Mouse (Mus musculus): ENCODE results near the gene Ccdc7a. TPM values are rescaled to one million over a fixed set of nuclear protein-coding genes. Genes with fewer than 3 reads are reported as not detected.
A peak's percentile ranks its signal among the peaks of the same experiment; 100 is the strongest.
"Not testable (repeated sequence)": the region's sequence is repeated elsewhere in the genome, so short reads cannot be mapped to it uniquely, and the experiment has no call there.

The Ccdc7a gene
- total RNA-seq (2021) = not detected
- long read RNA-seq, experiment 1 = 0 reads
- long read RNA-seq, experiment 2 = 0 reads

- DNase-seq; intact Hi-C loops (cut with DNase I; ENCODE audit: low total_unique reads): not testable (repeated sequence)
These were observed at the start of gene Ccdc7a for GRCm38 (mm10) chr8:129065417-129065816. Ccdc7a (minus strand) TSS chr8:129065517.

- intact Hi-C loops (cut with DNase I; ENCODE audit: low total_unique reads); DNase-seq: not testable (repeated sequence)
These were observed 1.5 kb upstream of the Ccdc7a start, which contains the start of gene Ccdc7b for GRCm38 (mm10) chr8:129066834-129067233. Ccdc7b (plus strand) TSS chr8:129067134.

GRCm38 (mm10) chr8:128991389-128991788 lies 73.9 kb downstream of the Ccdc7a start:
- DNase-seq = no peak
- intact Hi-C loops (cut with DNase I; ENCODE audit: low total_unique reads) = no loop called here

GRCm38 (mm10) chr8:128948941-128949340 lies 116.4 kb downstream of the Ccdc7a start:
- intact Hi-C loops (cut with DNase I; ENCODE audit: low total_unique reads); DNase-seq: not testable (repeated sequence)

GRCm38 (mm10) chr8:128941022-128941641 lies 124.2 kb downstream of the Ccdc7a start:
- DNase-seq = peak; percentile 4
- intact Hi-C loops (cut with DNase I; ENCODE audit: low total_unique reads) = not testable (repeated sequence)

- intact Hi-C loops (cut with DNase I; ENCODE audit: low total_unique reads) = no loop called here
These were observed 131.9 kb downstream of the Ccdc7a start for GRCm38 (mm10) chr8:128933446-128933845.

GRCm38 (mm10) chr8:128882719-128883118 lies 182.6 kb downstream of the Ccdc7a start:
- intact Hi-C loops (cut with DNase I; ENCODE audit: low total_unique reads) = no loop called here

More at GRCm38 (mm10) chr8:128933446-128933845, 131.9 kb downstream of the Ccdc7a start:
- no peak for DNase-seq

GRCm38 (mm10) chr8:128843749-128844148 lies 221.6 kb downstream of the Ccdc7a start:
- intact Hi-C loops (cut with DNase I; ENCODE audit: low total_unique reads) = no loop called here

More at GRCm38 (mm10) chr8:128882719-128883118, 182.6 kb downstream of the Ccdc7a start:
- no peak for DNase-seq

GRCm38 (mm10) chr8:128812521-128812920 lies 252.8 kb downstream of the Ccdc7a start:
- intact Hi-C loops (cut with DNase I; ENCODE audit: low total_unique reads) = no loop called here
- no peak for DNase-seq

More at GRCm38 (mm10) chr8:128843749-128844148, 221.6 kb downstream of the Ccdc7a start:
- DNase-seq = no peak

- DNase-seq = no peak
- intact Hi-C loops (cut with DNase I; ENCODE audit: low total_unique reads) = no loop called here
These were observed 266.7 kb downstream of the Ccdc7a start, which contains the start of gene Gm3952 for GRCm38 (mm10) chr8:128798594-128798993. Gm3952 (minus strand) TSS chr8:128798694.

GRCm38 (mm10) chr8:128735692-128736091 lies 329.6 kb downstream of the Ccdc7a start:
- intact Hi-C loops (cut with DNase I; ENCODE audit: low total_unique reads) = no loop called here
- no peak for DNase-seq

- DNase-seq = no peak
- intact Hi-C loops (cut with DNase I; ENCODE audit: low total_unique reads) = no loop called here
These were observed 331.2 kb downstream of the Ccdc7a start for GRCm38 (mm10) chr8:128734118-128734517.

GRCm38 (mm10) chr8:128732254-128732653 lies 333.1 kb downstream of the Ccdc7a start:
- DNase-seq = no peak
- intact Hi-C loops (cut with DNase I; ENCODE audit: low total_unique reads) = no loop called here

GRCm38 (mm10) chr8:128727213-128727612 lies 338.1 kb downstream of the Ccdc7a start:
- no peak for DNase-seq
- intact Hi-C loops (cut with DNase I; ENCODE audit: low total_unique reads) = no loop called here

GRCm38 (mm10) chr8:128724819-128725218 lies 340.5 kb downstream of the Ccdc7a start:
- no peak for DNase-seq
- intact Hi-C loops (cut with DNase I; ENCODE audit: low total_unique reads) = no loop called here

- DNase-seq = no peak
- intact Hi-C loops (cut with DNase I; ENCODE audit: low total_unique reads) = no loop called here
These were observed 349.1 kb downstream of the Ccdc7a start for GRCm38 (mm10) chr8:128716184-128716583.

- intact Hi-C loops (cut with DNase I; ENCODE audit: low total_unique reads) = loop anchor here (10.0 kb wide), 1 partner anchor 54 kb away; no protein-coding TSS in a partner anchor
- DNase-seq = peak; percentile 79
These were observed 356.1 kb downstream of the Ccdc7a start for GRCm38 (mm10) chr8:128709261-128709660.

- intact Hi-C loops (cut with DNase I; ENCODE audit: low total_unique reads) = loop anchor here (10.0 kb wide), 1 partner anchor 50 kb away; no protein-coding TSS in a partner anchor
- DNase-seq = no peak
These were observed 360.5 kb downstream of the Ccdc7a start for GRCm38 (mm10) chr8:128704836-128705235.

- intact Hi-C loops (cut with DNase I; ENCODE audit: low total_unique reads) = loop anchor here (10.0 kb wide), 1 partner anchor 50 kb away; no protein-coding TSS in a partner anchor
- DNase-seq = no peak
These were observed 360.9 kb downstream of the Ccdc7a start for GRCm38 (mm10) chr8:128704376-128704775.

GRCm38 (mm10) chr8:128697945-128698344 lies 367.4 kb downstream of the Ccdc7a start:
- intact Hi-C loops (cut with DNase I; ENCODE audit: low total_unique reads) = no loop called here
- DNase-seq = no peak
